Mouse (Mus musculus) CH12.LX (cell line): ENCODE data around the gene Ly6g6e. TPM values are rescaled to one million over a fixed set of nuclear protein-coding genes. Genes with fewer than 3 reads are reported as not detected.

Experiments used
- DNase-seq: peaks from one replicate; pipeline ENCODE4 v3.0.0-alpha.2; 2013; ENCODE audit errors: extremely low read depth
- H3K27ac ChIP-seq: 2 replicates; pipeline ENCODE4 v1.5.1; 2012; ENCODE audit warnings: low read depth, mild to moderate bottlenecking, control low read depth, moderate library complexity; ENCODE audit not compliant: insufficient read depth
- H3K27me3 ChIP-seq: replicated peaks from 2 replicates; pipeline ENCODE3; 2012; ENCODE audit warnings: inconsistent platforms
- H3K36me3 ChIP-seq, 2 experiments: replicated peaks in 1 of 2; 2 replicates each; pipeline versions ENCODE3 to v1.6.1; 2012; ENCODE audit warnings: inconsistent platforms in 1 of 2, low read length in 1 of 2, mild to moderate bottlenecking in 1 of 2, mixed read lengths in 1 of 2, moderate library complexity in 1 of 2; ENCODE audit not compliant: control insufficient read depth in 1 of 2, insufficient read depth in 1 of 2
- H3K4me1 ChIP-seq, 2 experiments: 2 replicates each; pipeline ENCODE4 v1.6.1; 2012; ENCODE audit warnings: inconsistent platforms in 1 of 2, moderate library complexity in 1 of 2; ENCODE audit not compliant: insufficient read depth in 2 of 2, control insufficient read depth in 1 of 2
- H3K4me2 ChIP-seq: 2 replicates; pipeline ENCODE4 v1.6.1; 2012; ENCODE audit warnings: low read depth, mild to moderate bottlenecking, control low read depth; ENCODE audit not compliant: poor library complexity, insufficient read depth, severe bottlenecking
- H3K4me3 ChIP-seq, 3 experiments: fragments of 150-350 bp in 1 of 3; sonication (generic) in 1 of 3; replicated peaks in 1 of 3; 2 replicates each; pipeline versions ENCODE3 to v1.5.1; 2011 to 2012; ENCODE audit warnings: low read depth in 2 of 3, low read length in 2 of 3, mild to moderate bottlenecking in 2 of 3, moderate library complexity in 2 of 3, control low read depth in 1 of 3, improper control_type of control experiment in 1 of 3, inconsistent platforms in 1 of 3, mixed read lengths in 1 of 3; ENCODE audit not compliant: poor library complexity in 1 of 3
- H3K79me2 ChIP-seq: replicated peaks from 2 replicates; pipeline ENCODE4 v1.6.1; 2012; ENCODE audit warnings: mild to moderate bottlenecking, moderate library complexity; ENCODE audit not compliant: control insufficient read depth, poor library complexity, insufficient read depth, severe bottlenecking; ENCODE audit errors: extremely low read depth
- H3K9ac ChIP-seq: 2 replicates; pipeline ENCODE4 v1.6.1; 2012; ENCODE audit warnings: low read depth, mild to moderate bottlenecking, control low read depth, moderate library complexity; ENCODE audit not compliant: insufficient read depth
- H3K9me3 ChIP-seq: replicated peaks from 2 replicates; pipeline ENCODE3; 2012; ENCODE audit warnings: low read length, inconsistent platforms, mixed read lengths
- CHD2 ChIP-seq: IDR thresholded peaks from 2 replicates; pipeline ENCODE4 v1.6.1; 2011; ENCODE audit warnings: low read length, improper control_type of control experiment
- CTCF ChIP-seq, 2 experiments: IDR thresholded peaks in 1 of 2; conservative IDR thresholded peaks in 1 of 2; 2 replicates each; pipeline ENCODE4 v1.5.1; 2011 to 2012; ENCODE audit warnings: low read depth in 2 of 2, low read length in 2 of 2, improper control_type of control experiment in 1 of 2, inconsistent platforms in 1 of 2, mild to moderate bottlenecking in 1 of 2, moderate library complexity in 1 of 2
- GABPA ChIP-seq: IDR thresholded peaks from 2 replicates; pipeline ENCODE4 v1.6.1; 2012; ENCODE audit warnings: low read depth, low read length, improper control_type of control experiment, inconsistent platforms; ENCODE audit not compliant: insufficient replicate concordance
- HCFC1 ChIP-seq: IDR thresholded peaks from 2 replicates; pipeline ENCODE4 v1.6.1; 2012; ENCODE audit warnings: low read depth, mild to moderate bottlenecking, inconsistent platforms, low read length, improper control_type of control experiment
- JUND ChIP-seq: conservative IDR thresholded peaks from 2 replicates; pipeline ENCODE4 v1.6.1; 2011; ENCODE audit warnings: low read depth, low read length, improper control_type of control experiment
- MYC ChIP-seq: IDR thresholded peaks from 2 replicates; pipeline ENCODE4 v1.6.1; 2011; ENCODE audit warnings: low read depth, mild to moderate bottlenecking, improper control_type of control experiment, low read length
- SMC3 ChIP-seq: IDR thresholded peaks from 2 replicates; pipeline ENCODE4 v1.6.1; 2011; ENCODE audit warnings: low read depth, low read length, improper control_type of control experiment
- ZNF384 ChIP-seq: IDR thresholded peaks from 2 replicates; pipeline ENCODE4 v1.6.1; 2012; ENCODE audit warnings: low read depth, low read length, improper control_type of control experiment, inconsistent platforms
- dilution Hi-C: fragments of 300-500 bp; cut with MboI; formaldehyde crosslinking; loops from 2 replicates; pipeline ENCODE4 v1.14.3; 2020; ENCODE audit warnings: low sequenced_read_pairs; ENCODE audit not compliant: extremely low pct_unique_long_range_greater_than_20kb, extremely low pct_ligation_motif_present
- in situ Hi-C: fragments of 300-500 bp; cut with MboI; formaldehyde crosslinking; loops from 3 replicates; pipeline ENCODE4 v1.14.3; 2019; ENCODE audit warnings: low sequenced_read_pairs, low pct_ligation_motif_present, low pct_unique_long_range_greater_than_20kb, mixed read lengths
- polyA plus RNA-seq: library from polyadenylated mRNA; unstranded; fragments of >175 nt; gene quantifications from 2 replicates; pipeline ENCODE4 v1.2.1, GENCODE M21; 2012; ENCODE audit warnings: low read depth; ENCODE audit not compliant: insufficient read length
- total RNA-seq, 2 experiments: library from RNA; depleted of rRNA; stranded (reverse); fragments of 300-350 nt in 1 of 2; fragments of >200 nt in 1 of 2; gene quantifications; 2 replicates each; pipeline ENCODE4 v1.2.3; 2012 to 2014

The Ly6g6e gene
- total and polyA plus RNA-seq, 3 experiments = not detected

- H3K9ac ChIP-seq = no peak overlapping the region
- H3K4me1 ChIP-seq = peaks cover 12 to 22% of the 10 kb centered on the region in 2 experiments
- H3K27me3 ChIP-seq = peaks cover 17% of the 10 kb centered on the region
- dilution Hi-C loops (no loop called here), in situ Hi-C loops (no loop called here)
- H3K4me3 ChIP-seq = no peak overlapping the region
- H3K27ac ChIP-seq = no peak overlapping the region
- DNase-seq = no peak
- H3K36me3 ChIP-seq = no peaks in the 10 kb centered on the region
- no peaks in the 10 kb centered on the region for H3K9me3 ChIP-seq
- TF ChIP-seq ZNF384 (peak; percentile 44), JUND (no peak)
- TF ChIP-seq, all 38 proteins: peak for 1
- H3K4me2 ChIP-seq = no peak overlapping the region
- no peaks in the 10 kb centered on the region for H3K79me2 ChIP-seq
These were observed 7.3 kb downstream of the Ly6g6e start for GRCm38 (mm10) chr17:35083929-35084497.

- dilution Hi-C loops (no loop called here), in situ Hi-C loops (no loop called here)
- Histone ChIP-seq H3K9me3 (no peaks in the 10 kb centered on the region), H3K4me3 (no peak within 1 kb of the TSS), H3K27ac (no peak within 1 kb of the TSS), H3K79me2 (no peaks in the 10 kb centered on the region; the same call in 1 of the 2 replicates), H3K27me3 (peaks cover 17% of the 10 kb centered on the region), H3K4me1 (peaks cover 11 to 20% of the 10 kb centered on the region in 2 experiments), H3K36me3 (peaks cover 0 to 1% of the 10 kb centered on the region in 2 experiments), H3K4me2 (no peak within 1 kb of the TSS), H3K9ac (no peak within 1 kb of the TSS)
- no peak for DNase-seq
- TF ChIP-seq HCFC1 = no peak
- TF ChIP-seq CHD2 = no peak
These were observed 8.6 kb downstream of the Ly6g6e start, which contains the start of gene Ly6g6f for GRCm38 (mm10) chr17:35085208-35085865. TSS of gene Ly6g6f (minus strand) at chr17:35085610.

- Histone ChIP-seq H3K27ac (no peak overlapping the region), H3K4me1 (peaks cover 6 to 10% of the 10 kb centered on the region in 2 experiments), H3K27me3 (peaks cover 17% of the 10 kb centered on the region), H3K4me3 (no peak overlapping the region), H3K4me2 (no peak overlapping the region), H3K36me3 (peaks cover 13 to 29% of the 10 kb centered on the region in 2 experiments), H3K9me3 (no peaks in the 10 kb centered on the region), H3K79me2 (no peaks in the 10 kb centered on the region; the same call in 1 of the 2 replicates), H3K9ac (no peak overlapping the region)
- DNase-seq = peak; percentile 31
- TF ChIP-seq ZNF384 (peak; percentile 69), CHD2 (no peak), SMC3 (peak; percentile 30; the same call in 1 of the 2 replicates), CTCF (conservative IDR thresholded peaks at IDR 0.05 in 1 of 2, IDR thresholded peaks at IDR 0.05 in 1 of 2; ENCODE audit: low read depth in 2 of 2, low read length in 2 of 2) (peak in 1 of 2 experiments; percentile 72; a peak in 2 of 4 replicates), MYC (peak; percentile 35; the same call in 1 of the 2 replicates), GABPA (no peak)
- in situ Hi-C loops = no loop called here
- dilution Hi-C loops = no loop called here
These were observed 11.4 kb downstream of the Ly6g6e start for GRCm38 (mm10) chr17:35088151-35088550.
